Mouse (Mus musculus): ENCODE data around the gene Dst. TPM values are rescaled to one million over a fixed set of nuclear protein-coding genes. Genes with fewer than 3 reads are reported as not detected.

The Dst gene
- total and polyA plus RNA-seq, 2 experiments from 2014 or later, result 31.7 to 155 TPM

GRCm38 (mm10) chr1:34174517-34174916 lies 266.5 kb downstream of the Dst start:
- no peaks in the 10 kb centered on the region for H3K4me1 ChIP-seq (ENCODE audit: insufficient read depth, low read length)
- H3K27ac ChIP-seq (ENCODE audit: low read depth, low read length), result no peak overlapping the region
- H3K9me3 ChIP-seq (ENCODE audit: low read length), result no peaks in the 10 kb centered on the region
- H3K4me3 ChIP-seq (ENCODE audit: low read depth, low read length), result no peak overlapping the region
- no peak for TF ChIP-seq CTCF (IDR thresholded peaks at IDR 0.05)
- H3K36me3 ChIP-seq (ENCODE audit: insufficient read depth, low read length), result peaks cover 51% of the 10 kb centered on the region
- no peaks in the 10 kb centered on the region for H3K27me3 ChIP-seq (ENCODE audit: insufficient read depth, low read length)
- DNase-seq (ENCODE audit: low spot score) (no peak), ATAC-seq (ENCODE audit: low FRiP score) (no peak)
- H3K4me2 ChIP-seq (ENCODE audit: low read depth, low read length, poor library complexity, severe bottlenecking), result no peak overlapping the region
- no peak overlapping the region for H3K9ac ChIP-seq (replicated peaks; ENCODE audit: low read length, poor library complexity, severe bottlenecking)
- 96% methylated on average over 15 of the region's 15 CpGs for WGBS

GRCm38 (mm10) chr1:34174961-34175360 lies 266.9 kb downstream of the Dst start:
- no peak overlapping the region for H3K9ac ChIP-seq (replicated peaks; ENCODE audit: low read length, poor library complexity, severe bottlenecking)
- no peaks in the 10 kb centered on the region for H3K27me3 ChIP-seq (ENCODE audit: insufficient read depth, low read length)
- no peak overlapping the region for H3K27ac ChIP-seq (ENCODE audit: low read depth, low read length)
- DNase-seq (ENCODE audit: low spot score) (no peak), ATAC-seq (ENCODE audit: low FRiP score) (no peak)
- no peaks in the 10 kb centered on the region for H3K4me1 ChIP-seq (ENCODE audit: insufficient read depth, low read length)
- no peak overlapping the region for H3K4me3 ChIP-seq (ENCODE audit: low read depth, low read length)
- no peak for TF ChIP-seq CTCF (IDR thresholded peaks at IDR 0.05)
- H3K4me2 ChIP-seq (ENCODE audit: low read depth, low read length, poor library complexity, severe bottlenecking), result no peak overlapping the region
- no peaks in the 10 kb centered on the region for H3K9me3 ChIP-seq (ENCODE audit: low read length)
- WGBS, result 88% methylated on average over 8 of the region's 8 CpGs
- peaks cover 51% of the 10 kb centered on the region for H3K36me3 ChIP-seq (ENCODE audit: insufficient read depth, low read length)

GRCm38 (mm10) chr1:34178022-34178727 lies 270.1 kb downstream of the Dst start:
- no peak for ATAC-seq (ENCODE audit: low FRiP score)
- DNase-seq (ENCODE audit: low spot score), result no peak
- WGBS, result 88% methylated on average over 41 of the region's 41 CpGs
- Histone ChIP-seq H3K36me3 (ENCODE audit: insufficient read depth, low read length) (peaks cover 39% of the 10 kb centered on the region), H3K27me3 (ENCODE audit: insufficient read depth, low read length) (no peaks in the 10 kb centered on the region), H3K4me2 (ENCODE audit: low read depth, low read length, poor library complexity, severe bottlenecking) (no peak overlapping the region), H3K9ac (replicated peaks; ENCODE audit: low read length, poor library complexity, severe bottlenecking) (no peak overlapping the region), H3K27ac (ENCODE audit: low read depth, low read length) (no peak overlapping the region), H3K9me3 (ENCODE audit: low read length) (no peaks in the 10 kb centered on the region), H3K4me3 (ENCODE audit: low read depth, low read length) (no peak overlapping the region), H3K4me1 (ENCODE audit: insufficient read depth, low read length) (no peaks in the 10 kb centered on the region)
- TF ChIP-seq CTCF (IDR thresholded peaks at IDR 0.05), result no peak

GRCm38 (mm10) chr1:34179756-34180155 lies 271.7 kb downstream of the Dst start:
- WGBS, result 97% methylated on average over 19 of the region's 19 CpGs
- no peak for TF ChIP-seq CTCF (IDR thresholded peaks at IDR 0.05)
- no peak for ATAC-seq (ENCODE audit: low FRiP score)
- Histone ChIP-seq H3K27ac (ENCODE audit: low read depth, low read length) (no peak overlapping the region), H3K4me2 (ENCODE audit: low read depth, low read length, poor library complexity, severe bottlenecking) (no peak overlapping the region), H3K27me3 (ENCODE audit: insufficient read depth, low read length) (no peaks in the 10 kb centered on the region), H3K9me3 (ENCODE audit: low read length) (no peaks in the 10 kb centered on the region), H3K4me3 (ENCODE audit: low read depth, low read length) (no peak overlapping the region), H3K36me3 (ENCODE audit: insufficient read depth, low read length) (peaks cover 27% of the 10 kb centered on the region), H3K9ac (replicated peaks; ENCODE audit: low read length, poor library complexity, severe bottlenecking) (no peak overlapping the region), H3K4me1 (ENCODE audit: insufficient read depth, low read length) (no peaks in the 10 kb centered on the region)
- no peak for DNase-seq (ENCODE audit: low spot score)

- 40% methylated on average over 24 of the region's 24 CpGs for WGBS
- H3K27ac ChIP-seq (ENCODE audit: low read depth, low read length), result no peak overlapping the region
- no peak overlapping the region for H3K9ac ChIP-seq (replicated peaks; ENCODE audit: low read length, poor library complexity, severe bottlenecking)
- no peak for TF ChIP-seq CTCF (IDR thresholded peaks at IDR 0.05)
- peak; percentile 48 for ATAC-seq (ENCODE audit: low FRiP score)
- no peaks in the 10 kb centered on the region for H3K9me3 ChIP-seq (ENCODE audit: low read length)
- peak; percentile 77 for DNase-seq (ENCODE audit: low spot score)
- no peaks in the 10 kb centered on the region for H3K4me1 ChIP-seq (ENCODE audit: insufficient read depth, low read length)
- H3K4me3 ChIP-seq (ENCODE audit: low read depth, low read length), result no peak overlapping the region
- H3K36me3 ChIP-seq (ENCODE audit: insufficient read depth, low read length), result peaks cover 28% of the 10 kb centered on the region
- H3K27me3 ChIP-seq (ENCODE audit: insufficient read depth, low read length), result no peaks in the 10 kb centered on the region
- H3K4me2 ChIP-seq (ENCODE audit: low read depth, low read length, poor library complexity, severe bottlenecking), result no peak overlapping the region
These were observed 274.6 kb downstream of the Dst start for GRCm38 (mm10) chr1:34182406-34183249.

Measured in midbrain, postnatal 0 days (tissue).